Mouse (Mus musculus) forebrain, embryonic 10.5 days (tissue): ENCODE measurements around the gene Psip1. TPM values are rescaled to one million over a fixed set of nuclear protein-coding genes. Genes with fewer than 3 reads are reported as not detected.
A peak's percentile ranks its signal among the peaks of the same experiment; 100 is the strongest.
"Not testable (repeated sequence)": the region's sequence is repeated elsewhere in the genome, so short reads cannot be mapped to it uniquely, and the experiment has no call there.

Source experiments
- DNase-seq: peaks from one replicate; pipeline ENCODE4 v3.0.0-alpha.2; 2017; ENCODE audit warnings: low spot score; ENCODE audit errors: extremely low spot score
- H3K27ac ChIP-seq: fragments of 300-500 bp; sonication (generic); 2 replicates; pipeline ENCODE4 v1.5.1; 2016; ENCODE audit warnings: mild to moderate bottlenecking
- H3K27me3 ChIP-seq: fragments of 300-500 bp; sonication (generic); 2 replicates; pipeline ENCODE4 v1.6.1; 2016; ENCODE audit warnings: mild to moderate bottlenecking; ENCODE audit not compliant: poor library complexity, severe bottlenecking
- H3K36me3 ChIP-seq: fragments of 300-500 bp; sonication (generic); replicated peaks from 2 replicates; pipeline ENCODE4 v1.6.1; 2016; ENCODE audit warnings: mild to moderate bottlenecking, moderate library complexity
- H3K4me1 ChIP-seq: fragments of 300-500 bp; sonication (generic); 2 replicates; pipeline ENCODE4 v1.6.1; 2016
- H3K4me3 ChIP-seq: fragments of 300-500 bp; sonication (generic); 2 replicates; pipeline ENCODE4 v1.5.1; 2016; ENCODE audit warnings: mild to moderate bottlenecking, moderate library complexity
- H3K9me3 ChIP-seq: fragments of 300-500 bp; sonication (generic); 2 replicates; pipeline ENCODE4 v1.6.1; 2016; ENCODE audit warnings: mild to moderate bottlenecking, moderate library complexity
- WGBS: fragments of 180-500 bp; shearing (Covaris S2); methylation state at CpG from one replicate; pipeline ENCODE4 v1.1.7; 2016; 5-methylcytosine and 5-hydroxymethylcytosine counted together
- polyA plus RNA-seq: library from polyadenylated mRNA; unstranded; fragments of >200 nt; fragmentation: Nextera tagmentation; extraction: Ambion mirVana; gene quantifications from 2 replicates; pipeline ENCODE4 v1.2.1, GENCODE M21; 2016

Gene Psip1
- polyA plus RNA-seq, 1 experiment from 2014 or later, result 334 TPM

- H3K36me3 ChIP-seq, result no peaks in the 10 kb centered on the region
- DNase-seq, result no peak
Observed at GRCm38 (mm10) chr4:83519807-83520206, 33.5 kb upstream of the Psip1 start.

DNA sequence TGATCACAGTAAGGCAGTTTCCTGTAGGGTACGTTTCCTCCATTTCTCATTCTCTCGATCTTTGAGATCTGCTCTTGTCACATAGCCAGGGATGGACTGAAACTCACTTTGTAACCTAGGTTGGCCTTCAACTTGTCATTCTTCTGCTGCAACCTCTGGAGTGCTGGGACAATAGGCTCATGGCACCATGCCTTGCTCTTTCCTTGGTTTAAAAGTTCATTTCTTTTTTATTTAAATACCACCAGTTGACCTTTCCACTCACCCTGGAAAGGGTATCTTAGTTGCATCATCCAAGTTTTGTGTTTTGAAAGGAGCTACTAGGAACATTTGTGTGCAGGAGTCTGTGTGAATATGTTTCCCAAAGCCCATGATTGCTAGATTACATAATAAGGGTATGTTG, 32.9 kb upstream of the Psip1 start:
- Histone ChIP-seq H3K36me3 (no peaks in the 10 kb centered on the region), H3K9me3 (no peaks in the 10 kb centered on the region; the same call in 1 of the 2 replicates), H3K27ac (no peak overlapping the region), H3K4me1 (peaks cover 29% of the 10 kb centered on the region), H3K27me3 (no peaks in the 10 kb centered on the region), H3K4me3 (no peak overlapping the region)
- WGBS, result 94% methylated on average over 2 of the region's 2 CpGs
- no peak for DNase-seq

More at GRCm38 (mm10) chr4:83519807-83520206, 33.5 kb upstream of the Psip1 start:
- H3K4me3 ChIP-seq, result no peak overlapping the region
- no peaks in the 10 kb centered on the region for H3K27me3 ChIP-seq
- H3K4me1 ChIP-seq, result peaks cover 35% of the 10 kb centered on the region
- no peaks in the 10 kb centered on the region; the same call in 1 of the 2 replicates for H3K9me3 ChIP-seq
- no peak overlapping the region for H3K27ac ChIP-seq

GRCm38 (mm10) chr4:83516144-83516543, 29.9 kb upstream of the Psip1 start:
- H3K27me3 ChIP-seq, H3K4me1 ChIP-seq, H3K36me3 ChIP-seq, H3K4me3 ChIP-seq, DNase-seq, H3K9me3 ChIP-seq, H3K27ac ChIP-seq: not testable (repeated sequence)
- WGBS, result 91% methylated on average over 5 of the region's 6 CpGs

DNA sequence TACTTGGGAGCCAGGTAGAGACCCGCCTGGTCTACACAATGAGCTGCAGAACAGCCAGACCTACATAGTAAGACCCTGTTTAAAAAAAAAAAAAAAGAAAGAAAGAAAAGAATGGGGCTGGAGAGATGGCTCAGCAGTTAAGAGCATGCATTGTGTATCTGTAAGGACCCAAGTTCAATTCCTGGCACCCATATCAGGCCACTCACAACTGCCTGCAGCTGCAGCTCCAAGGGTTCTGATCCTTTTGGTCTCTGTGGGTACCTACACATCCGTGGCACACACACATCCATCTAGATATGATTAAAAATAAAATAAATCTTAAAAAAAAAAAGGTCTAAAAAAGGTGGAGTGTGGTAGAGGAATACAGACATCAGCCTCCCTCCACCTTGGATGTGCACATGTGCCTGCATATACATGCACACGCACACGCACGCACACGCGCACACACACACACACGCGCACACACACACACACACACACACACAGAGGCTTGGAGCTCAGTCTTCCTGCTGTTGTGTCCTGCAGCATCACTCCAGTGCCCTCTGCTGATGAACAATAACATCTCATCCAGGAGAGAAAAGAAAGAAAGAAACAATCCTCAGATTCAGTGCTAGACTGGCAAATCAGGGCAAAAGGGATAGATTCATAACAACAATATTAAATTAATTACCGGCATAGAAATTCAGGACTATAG, 28.9 kb upstream of the Psip1 start:
- H3K9me3 ChIP-seq, result no peaks in the 10 kb centered on the region; the same call in 1 of the 2 replicates
- H3K4me3 ChIP-seq, result no peak overlapping the region
- DNase-seq, result no peak
- H3K27me3 ChIP-seq, result no peaks in the 10 kb centered on the region
- WGBS, result 92% methylated on average over 10 of the region's 10 CpGs
- H3K36me3 ChIP-seq, result no peaks in the 10 kb centered on the region
- H3K4me1 ChIP-seq, result peaks cover 9% of the 10 kb centered on the region
- no peak overlapping the region for H3K27ac ChIP-seq

- H3K9me3 ChIP-seq, result no peaks in the 10 kb centered on the region; the same call in 1 of the 2 replicates
- H3K27ac ChIP-seq, result no peak overlapping the region
- WGBS, result 82% methylated on average over 1 of the region's 1 CpGs
- H3K27me3 ChIP-seq, result no peaks in the 10 kb centered on the region
- H3K4me3 ChIP-seq, result no peak overlapping the region
- H3K4me1 ChIP-seq, result peaks cover 9% of the 10 kb centered on the region
- H3K36me3 ChIP-seq, result no peaks in the 10 kb centered on the region
- DNase-seq, result no peak
Observed at GRCm38 (mm10) chr4:83514183-83514582, 27.9 kb upstream of the Psip1 start.

DNA sequence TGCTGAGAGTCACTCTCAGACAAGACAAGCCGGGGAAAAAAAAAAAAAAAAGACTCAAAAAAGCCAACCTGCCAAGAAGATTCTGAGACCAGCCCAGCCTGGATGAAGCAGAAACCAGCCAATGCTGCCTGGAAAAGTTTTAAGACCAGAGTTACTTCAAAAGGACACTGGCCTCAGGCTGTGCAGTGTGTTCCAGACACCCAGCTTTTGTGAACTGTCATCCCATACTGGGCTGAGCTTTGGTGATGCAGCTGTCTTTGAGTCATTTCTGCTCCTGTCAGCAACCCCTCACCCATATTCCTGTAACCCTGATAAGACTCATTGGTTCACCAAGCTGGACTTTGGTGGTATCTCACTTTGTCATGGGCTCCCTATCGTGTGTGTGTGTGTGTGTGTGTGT, 26.4 kb upstream of the Psip1 start:
- no peak for DNase-seq
- WGBS, result 73% methylated on average over 2 of the region's 2 CpGs
- H3K27me3 ChIP-seq, result no peaks in the 10 kb centered on the region
- H3K9me3 ChIP-seq, result no peaks in the 10 kb centered on the region
- H3K4me1 ChIP-seq, result peaks cover 19% of the 10 kb centered on the region
- H3K4me3 ChIP-seq, result no peak overlapping the region
- H3K36me3 ChIP-seq, result no peaks in the 10 kb centered on the region
- H3K27ac ChIP-seq, result no peak overlapping the region

DNA sequence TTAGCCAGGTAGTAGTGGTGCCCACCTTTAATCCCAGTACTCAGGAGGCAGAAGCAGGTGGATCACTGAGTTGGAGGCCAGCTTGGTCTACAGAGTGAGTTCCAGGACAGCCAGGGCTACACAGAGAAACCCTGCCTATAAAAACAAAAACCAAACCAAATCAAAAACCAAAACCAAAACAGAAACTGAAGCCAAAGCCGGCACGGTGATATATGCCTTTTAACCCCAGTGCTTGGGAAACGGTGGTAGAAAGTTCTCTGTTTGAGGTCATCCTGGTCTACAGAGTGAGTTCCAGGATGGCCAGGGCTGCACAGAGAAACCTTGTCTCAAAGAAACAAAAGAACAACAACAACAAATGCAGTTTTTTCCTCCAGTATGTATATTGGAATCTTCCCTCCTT, 26.0 kb upstream of the Psip1 start:
- Histone ChIP-seq H3K36me3 (no peaks in the 10 kb centered on the region), H3K4me3 (no peak overlapping the region), H3K27me3 (no peaks in the 10 kb centered on the region), H3K4me1 (peaks cover 23% of the 10 kb centered on the region), H3K27ac (no peak overlapping the region), H3K9me3 (no peaks in the 10 kb centered on the region)
- WGBS, result 87% methylated on average over 3 of the region's 3 CpGs
- DNase-seq, result no peak

DNA sequence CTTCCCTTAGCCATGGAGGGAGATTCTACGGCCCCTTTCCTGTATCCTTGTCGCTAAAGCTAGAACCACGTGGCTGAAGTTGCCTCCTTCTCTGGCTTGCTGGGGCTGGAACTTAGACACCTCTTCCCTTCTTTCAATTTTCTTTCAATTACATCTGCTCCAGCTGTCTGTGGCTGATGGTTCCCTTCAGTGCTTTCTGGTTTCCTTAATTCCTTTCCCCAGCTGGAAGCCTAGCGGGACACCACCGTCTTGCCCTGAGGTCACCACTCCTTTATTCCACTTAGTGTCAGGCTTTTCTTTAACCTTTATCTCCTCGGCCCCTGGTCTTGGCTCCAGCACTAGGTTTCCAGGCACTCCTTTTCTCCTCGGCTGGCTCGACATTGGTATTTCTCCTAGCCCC, 24.8 kb upstream of the Psip1 start:
- Histone ChIP-seq H3K4me1 (peaks cover 25% of the 10 kb centered on the region), H3K36me3 (no peaks in the 10 kb centered on the region), H3K27me3 (no peaks in the 10 kb centered on the region), H3K27ac (peak overlapping the region; percentile 60; the same call in 1 of the 2 replicates), H3K4me3 (no peak overlapping the region), H3K9me3 (no peaks in the 10 kb centered on the region)
- no peak for DNase-seq
- WGBS, result 34% methylated on average over 8 of the region's 8 CpGs

DNA sequence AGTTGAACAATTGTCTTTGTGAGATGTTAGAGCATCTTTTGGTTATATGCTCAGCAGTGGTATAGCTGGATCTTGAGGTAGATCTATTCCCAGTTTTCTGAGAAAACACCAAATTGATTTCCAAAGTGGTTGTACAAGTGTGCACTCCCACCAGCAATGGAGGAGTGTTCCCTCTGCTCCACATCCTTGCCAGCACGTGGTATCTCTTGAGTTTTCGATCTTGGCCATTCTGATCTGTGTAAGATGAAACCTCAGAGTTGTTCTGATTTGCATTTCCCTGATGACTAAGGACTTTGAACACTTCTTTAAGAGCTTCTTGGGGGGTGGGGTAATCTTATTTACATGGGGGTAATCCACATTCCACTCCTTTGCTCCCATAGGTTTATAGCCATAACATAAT, 23.3 kb upstream of the Psip1 start:
- Histone ChIP-seq H3K4me3 (no peak overlapping the region), H3K4me1 (peaks cover 25% of the 10 kb centered on the region), H3K9me3 (no peaks in the 10 kb centered on the region), H3K27me3 (no peaks in the 10 kb centered on the region), H3K36me3 (no peaks in the 10 kb centered on the region), H3K27ac (no peak overlapping the region)
- DNase-seq, result no peak
- 60% methylated on average over 2 of the region's 2 CpGs for WGBS

DNA sequence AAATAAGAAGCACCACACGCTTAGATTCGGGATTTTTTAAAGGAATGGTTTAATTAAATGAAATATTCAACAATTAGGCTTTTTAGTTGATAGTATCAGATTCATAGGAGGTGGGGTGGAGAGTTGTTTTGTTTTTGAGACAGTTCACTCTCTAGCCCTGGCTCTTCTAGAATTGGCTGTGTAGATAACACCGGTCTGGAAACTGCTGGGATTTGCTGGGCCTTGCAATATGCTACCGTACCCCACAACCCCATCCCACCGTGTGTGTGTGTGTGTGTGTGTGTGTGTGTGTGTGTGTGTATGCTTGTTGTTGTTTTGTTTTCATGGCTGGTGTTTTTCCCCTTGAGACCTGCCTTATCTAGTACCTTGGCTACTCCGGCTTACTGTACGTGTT, 14.8 kb upstream of the Psip1 start:
- Histone ChIP-seq H3K9me3 (no peaks in the 10 kb centered on the region), H3K4me1 (peaks cover 22% of the 10 kb centered on the region), H3K36me3 (no peaks in the 10 kb centered on the region), H3K27me3 (no peaks in the 10 kb centered on the region), H3K4me3 (peak overlapping the region; percentile 48), H3K27ac (peak overlapping the region; percentile 86)
- no peak for DNase-seq
- WGBS, result 37% methylated on average over 7 of the region's 7 CpGs

GRCm38 (mm10) chr4:83500154-83501036, 14.1 kb upstream of the Psip1 start:
- peaks cover 22% of the 10 kb centered on the region for H3K4me1 ChIP-seq
- H3K36me3 ChIP-seq, result no peaks in the 10 kb centered on the region
- 4% methylated on average over 22 of the region's 22 CpGs for WGBS
- H3K4me3 ChIP-seq, result peak overlapping the region; percentile 48
- DNase-seq, result peak; percentile 80
- no peaks in the 10 kb centered on the region for H3K27me3 ChIP-seq
- no peaks in the 10 kb centered on the region for H3K9me3 ChIP-seq
- H3K27ac ChIP-seq, result peak overlapping the region; percentile 86

DNA sequence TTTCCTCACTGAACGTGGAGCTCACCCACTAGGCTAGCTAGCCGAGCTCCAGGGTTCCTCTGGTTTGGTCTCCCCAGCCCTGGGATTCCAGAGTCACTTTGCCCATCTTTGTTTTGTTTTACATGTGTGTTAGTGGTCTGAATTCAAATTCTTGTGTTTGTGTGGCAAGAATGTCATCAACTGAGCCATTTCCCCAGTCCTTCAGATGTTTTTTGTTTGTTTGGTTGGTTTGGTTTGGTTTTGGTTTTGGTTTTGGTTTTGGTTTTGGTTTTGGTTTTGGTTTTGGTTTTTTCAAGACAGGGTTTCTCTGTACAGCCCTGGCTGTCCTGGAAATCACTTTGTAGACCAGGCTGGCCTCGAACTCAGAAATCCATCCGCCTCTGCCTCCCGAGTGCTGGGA, 10.8 kb upstream of the Psip1 start:
- 94% methylated on average over 5 of the region's 5 CpGs for WGBS
- H3K4me1 ChIP-seq, result peaks cover 22% of the 10 kb centered on the region
- not testable (repeated sequence) for H3K36me3 ChIP-seq, H3K27ac ChIP-seq, DNase-seq, H3K9me3 ChIP-seq, H3K27me3 ChIP-seq, H3K4me3 ChIP-seq

- Histone ChIP-seq H3K4me1 (peaks cover 14% of the 10 kb centered on the region), H3K27ac (no peak overlapping the region), H3K36me3 (no peaks in the 10 kb centered on the region), H3K4me3 (no peak overlapping the region), H3K27me3 (no peaks in the 10 kb centered on the region), H3K9me3 (no peaks in the 10 kb centered on the region)
- DNase-seq, result no peak
- WGBS, result 93% methylated on average over 1 of the region's 1 CpGs
Observed at GRCm38 (mm10) chr4:83493112-83493511, 6.9 kb upstream of the Psip1 start.
